Mouse (Mus musculus): ENCODE results near the gene Lrch4. TPM values are rescaled to one million over a fixed set of nuclear protein-coding genes. Genes with fewer than 3 reads are reported as not detected.

Lrch4 gene
- total and polyA plus RNA-seq, 3 experiments = 27.9 to 52.7 (median 31.7) TPM

GRCm38 (mm10) chr5:137690531-137690930 lies 61.6 kb downstream of the Lrch4 start:
- no peak for DNase-seq

Other genes starting within 250 kb of the Lrch4 start
- not detected for gene Zan, start 152.1 kb upstream of the Lrch4 start, total RNA-seq (2021)
- gene Zan, start 152.1 kb upstream of the Lrch4 start, polyA plus RNA-seq (2012; rRNA removed) = 0.01 TPM in 2 replicates
- 10 to 100 TPM; 23.0 to 31.7 TPM for gene Pop7, start 126.6 kb upstream of the Lrch4 start, total RNA-seq (2021)
- gene Pop7, start 126.6 kb upstream of the Lrch4 start, polyA plus RNA-seq (2012; rRNA removed) = 46.9 and 48.7 TPM in 2 replicates
- 10 to 100 TPM; 25.4 to 31.0 TPM for gene Gigyf1, start 110.6 kb upstream of the Lrch4 start, total RNA-seq (2021)
- gene Gigyf1, start 110.6 kb upstream of the Lrch4 start, polyA plus RNA-seq (2012; rRNA removed) = 37.1 and 38.0 TPM in 2 replicates
- not detected for gene Epo, start 95.9 kb upstream of the Lrch4 start, total RNA-seq (2021)
- not detected in 2 replicates for gene Epo, start 95.9 kb upstream of the Lrch4 start, polyA plus RNA-seq (2012; rRNA removed)
- gene Gnb2, start 95.6 kb upstream of the Lrch4 start, total RNA-seq (2021) = 100 to 1,000 TPM; 553 to 611 TPM
- gene Gnb2, start 95.6 kb upstream of the Lrch4 start, polyA plus RNA-seq (2012; rRNA removed) = 1,578 and 1,712 TPM in 2 replicates
- 1 to 10 TPM; 2.8 to 5.2 TPM for gene Actl6b, start 75.6 kb upstream of the Lrch4 start, total RNA-seq (2021)
- 6.0 and 10.0 TPM in 2 replicates for gene Actl6b, start 75.6 kb upstream of the Lrch4 start, polyA plus RNA-seq (2012; rRNA removed)
- 1 to 10 TPM; 1.1 to 1.9 TPM for gene Tfr2, start 59.3 kb upstream of the Lrch4 start, total RNA-seq (2021)
- 1.9 and 2.4 TPM in 2 replicates for gene Tfr2, start 59.3 kb upstream of the Lrch4 start, polyA plus RNA-seq (2012; rRNA removed)
- gene Mospd3, start 28.1 kb upstream of the Lrch4 start, total RNA-seq (2021) = 10 to 100 TPM; 45.4 to 54.1 TPM
- gene Mospd3, start 28.1 kb upstream of the Lrch4 start, polyA plus RNA-seq (2012; rRNA removed) = 211 TPM in 2 replicates
- 1,000 to 10,000 TPM; 1,014 to 1,197 TPM for gene Pcolce, start 15.3 kb upstream of the Lrch4 start, total RNA-seq (2021)
- 1,453 and 1,846 TPM in 2 replicates for gene Pcolce, start 15.3 kb upstream of the Lrch4 start, polyA plus RNA-seq (2012; rRNA removed)
- 1 to 10 TPM in 1 of 2 experiments, under 1 TPM in 1; 0.89 to 2.6 TPM for gene Fbxo24, start 119 bp upstream of the Lrch4 start, total RNA-seq (2021)
- gene Fbxo24, start 119 bp upstream of the Lrch4 start, polyA plus RNA-seq (2012; rRNA removed) = 2.5 and 3.3 TPM in 2 replicates
- 1 to 10 TPM; 6.4 to 7.4 TPM for gene Gm20605, start 54 bp downstream of the Lrch4 start, total RNA-seq (2021)
- gene Gm20605, start 54 bp downstream of the Lrch4 start, polyA plus RNA-seq (2012; rRNA removed) = 30.4 and 31.4 TPM in 2 replicates
- 10 to 100 TPM in 1 of 2 experiments, 1 to 10 TPM in 1; 3.0 to 14.8 TPM for gene Sap25, start 12.2 kb downstream of the Lrch4 start, total RNA-seq (2021)
- 81.3 and 84.6 TPM in 2 replicates for gene Sap25, start 12.2 kb downstream of the Lrch4 start, polyA plus RNA-seq (2012; rRNA removed)
- 10 to 100 TPM in 1 of 2 experiments, 1 to 10 TPM in 1; 9.6 to 14.2 TPM for gene Irs3, start 16.6 kb downstream of the Lrch4 start, total RNA-seq (2021)
- 18.9 and 32.8 TPM in 2 replicates for gene Irs3, start 16.6 kb downstream of the Lrch4 start, polyA plus RNA-seq (2012; rRNA removed)
- 10 to 100 TPM; 29.2 to 37.6 TPM for gene Agfg2, start 55.6 kb downstream of the Lrch4 start, total RNA-seq (2021)
- 73.7 and 85.2 TPM in 2 replicates for gene Agfg2, start 55.6 kb downstream of the Lrch4 start, polyA plus RNA-seq (2012; rRNA removed)
- 1 to 10 TPM; 2.2 to 6.0 TPM for gene Nyap1, start 112.5 kb downstream of the Lrch4 start, total RNA-seq (2021)
- gene Nyap1, start 112.5 kb downstream of the Lrch4 start, polyA plus RNA-seq (2012; rRNA removed) = 7.3 and 8.9 TPM in 2 replicates
- gene Tsc22d4, start 116.6 kb downstream of the Lrch4 start, total RNA-seq (2021) = 10 to 100 TPM; 82.9 to 89.9 TPM
- 123 and 136 TPM in 2 replicates for gene Tsc22d4, start 116.6 kb downstream of the Lrch4 start, polyA plus RNA-seq (2012; rRNA removed)
- gene Ppp1r35, start 149.7 kb downstream of the Lrch4 start, total RNA-seq (2021) = 10 to 100 TPM; 16.1 to 40.1 TPM
- 61.5 and 83.6 TPM in 2 replicates for gene Ppp1r35, start 149.7 kb downstream of the Lrch4 start, polyA plus RNA-seq (2012; rRNA removed)
- 10 to 100 TPM; 43.9 to 46.4 TPM for gene Mepce, start 158.5 kb downstream of the Lrch4 start, total RNA-seq (2021)
- 29.9 and 35.4 TPM in 2 replicates for gene Mepce, start 158.5 kb downstream of the Lrch4 start, polyA plus RNA-seq (2012; rRNA removed)
- 1 to 10 TPM; 2.0 to 2.2 TPM for gene Zcwpw1, start 158.7 kb downstream of the Lrch4 start, total RNA-seq (2021)
- gene Zcwpw1, start 158.7 kb downstream of the Lrch4 start, polyA plus RNA-seq (2012; rRNA removed) = 0.38 and 0.56 TPM in 2 replicates
- gene Pilra, start 207.2 kb downstream of the Lrch4 start, total RNA-seq (2021) = 1 to 10 TPM; 1.8 to 4.7 TPM
- gene Pilra, start 207.2 kb downstream of the Lrch4 start, polyA plus RNA-seq (2012; rRNA removed) = 2.0 and 2.5 TPM in 2 replicates
- gene Pilrb1, start 229.0 kb downstream of the Lrch4 start, total RNA-seq (2021) = 1 to 10 TPM; 1.5 TPM
- gene Pilrb1, start 229.0 kb downstream of the Lrch4 start, polyA plus RNA-seq (2012; rRNA removed) = 0.69 and 1.3 TPM in 2 replicates
- 1 to 10 TPM in 1 of 2 experiments, under 1 TPM in 1; 0.81 to 1.8 TPM for gene Pilrb2, start 242.7 kb downstream of the Lrch4 start, total RNA-seq (2021)
- 1.1 and 3.8 TPM in 2 replicates for gene Pilrb2, start 242.7 kb downstream of the Lrch4 start, polyA plus RNA-seq (2012; rRNA removed)

All from adrenal gland, adult 2 months (tissue).